Mouse (Mus musculus) layer of hippocampus, adult 9-11 months (tissue): ENCODE measurements around the gene Spats2l.

Experiments used
- DNase-seq: peaks from one replicate; pipeline ENCODE4 v3.0.0; 2022

The Spats2l gene

GRCm38 (mm10) chr1:57826245-57826644 is 52.3 kb downstream of the Spats2l start:
- no peak for DNase-seq

- no peak for DNase-seq
Observed at GRCm38 (mm10) chr1:57833145-57833544, 59.2 kb downstream of the Spats2l start.

GRCm38 (mm10) chr1:57835128-57835527 is 61.2 kb downstream of the Spats2l start:
- no peak for DNase-seq

GRCm38 (mm10) chr1:57836686-57837317 is 62.8 kb downstream of the Spats2l start:
- DNase-seq = no peak

- no peak for DNase-seq
Observed at GRCm38 (mm10) chr1:57839863-57840262, 65.9 kb downstream of the Spats2l start.

- DNase-seq = no peak
Observed at GRCm38 (mm10) chr1:57845054-57845722, 71.2 kb downstream of the Spats2l start.

- no peak for DNase-seq
Observed at GRCm38 (mm10) chr1:57846856-57847698, 73.1 kb downstream of the Spats2l start.

- DNase-seq = no peak
Observed at GRCm38 (mm10) chr1:57849087-57849486, 75.1 kb downstream of the Spats2l start.

GRCm38 (mm10) chr1:57849916-57850315 is 76.0 kb downstream of the Spats2l start:
- no peak for DNase-seq

- no peak for DNase-seq
Observed at GRCm38 (mm10) chr1:57851871-57852270, 77.9 kb downstream of the Spats2l start.

GRCm38 (mm10) chr1:57852562-57853271 is 78.8 kb downstream of the Spats2l start:
- DNase-seq = peak; percentile 29

GRCm38 (mm10) chr1:57857799-57858198 is 83.8 kb downstream of the Spats2l start:
- DNase-seq = no peak

GRCm38 (mm10) chr1:57862024-57862423 is 88.1 kb downstream of the Spats2l start:
- DNase-seq = no peak

GRCm38 (mm10) chr1:57868651-57869050 is 94.7 kb downstream of the Spats2l start:
- DNase-seq = no peak

- no peak for DNase-seq
Observed at GRCm38 (mm10) chr1:57872006-57872405, 98.0 kb downstream of the Spats2l start.

GRCm38 (mm10) chr1:57873996-57874395 is 100.0 kb downstream of the Spats2l start:
- no peak for DNase-seq

- no peak for DNase-seq
Observed at GRCm38 (mm10) chr1:57875109-57875508, 101.1 kb downstream of the Spats2l start.

- no peak for DNase-seq
Observed at GRCm38 (mm10) chr1:57875512-57875911, 101.5 kb downstream of the Spats2l start.

- no peak for DNase-seq
Observed at GRCm38 (mm10) chr1:57878957-57879356, 105.0 kb downstream of the Spats2l start.

- no peak for DNase-seq
Observed at GRCm38 (mm10) chr1:57884867-57885266, 110.9 kb downstream of the Spats2l start.

GRCm38 (mm10) chr1:57889803-57890202 is 115.8 kb downstream of the Spats2l start:
- DNase-seq = no peak

- DNase-seq = no peak
Observed at GRCm38 (mm10) chr1:57890259-57890902, 116.4 kb downstream of the Spats2l start.

- DNase-seq = no peak
Observed at GRCm38 (mm10) chr1:57890903-57891267, 116.9 kb downstream of the Spats2l start.
